Mouse (Mus musculus) right cerebral cortex, postnatal 14 days (tissue): ENCODE measurements around the gene Pnkp.
"Not testable (repeated sequence)": the region's sequence is repeated elsewhere in the genome, so short reads cannot be mapped to it uniquely, and the experiment has no call there.

ENCODE experiments used
- DNase-seq: peaks from one replicate; pipeline ENCODE4 v3.0.0; 2022

Gene Pnkp

DNA sequence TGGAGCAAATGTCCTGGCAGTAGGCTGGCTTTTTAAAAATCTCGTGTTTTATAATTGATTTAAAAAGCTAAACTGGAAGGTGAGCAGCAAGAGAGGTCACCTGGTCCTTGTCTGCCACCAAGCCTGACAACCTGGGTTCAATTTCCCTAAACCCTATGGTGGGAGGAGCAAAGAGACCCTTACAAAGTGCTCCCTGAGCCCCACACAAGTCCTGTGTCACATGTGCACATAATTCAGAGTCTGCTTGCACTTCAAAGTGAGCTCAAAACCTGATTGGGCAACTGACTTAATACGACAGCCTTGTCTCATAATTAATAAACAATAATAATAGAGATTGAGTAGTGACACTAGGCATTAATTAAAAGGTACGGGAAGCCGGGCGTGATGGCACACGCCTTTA is 13.7 kb downstream of the Pnkp start:
- no peak for DNase-seq

- DNase-seq = no peak
Measured at GRCm38 (mm10) chr7:44871181-44871580, 14.2 kb downstream of the Pnkp start.

DNA sequence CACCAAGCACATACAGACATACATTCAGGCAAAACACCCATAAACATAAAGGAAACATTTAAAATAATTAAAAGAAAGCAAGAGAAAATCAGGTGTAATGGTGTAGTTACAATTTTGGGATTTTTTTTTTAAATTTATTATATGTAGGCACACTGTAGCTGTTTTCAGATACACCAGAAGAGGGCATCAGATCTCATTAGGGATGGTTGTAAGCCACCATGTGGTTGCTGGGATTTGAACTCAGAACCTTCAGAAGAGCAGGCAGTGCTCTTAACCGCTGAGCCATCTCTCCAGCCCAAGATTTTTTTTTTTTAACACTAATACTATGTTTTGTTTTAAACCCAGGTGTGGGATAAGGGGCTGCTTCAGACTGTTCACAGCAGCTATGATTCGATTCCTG is 14.8 kb downstream of the Pnkp start:
- DNase-seq = not testable (repeated sequence)

DNA sequence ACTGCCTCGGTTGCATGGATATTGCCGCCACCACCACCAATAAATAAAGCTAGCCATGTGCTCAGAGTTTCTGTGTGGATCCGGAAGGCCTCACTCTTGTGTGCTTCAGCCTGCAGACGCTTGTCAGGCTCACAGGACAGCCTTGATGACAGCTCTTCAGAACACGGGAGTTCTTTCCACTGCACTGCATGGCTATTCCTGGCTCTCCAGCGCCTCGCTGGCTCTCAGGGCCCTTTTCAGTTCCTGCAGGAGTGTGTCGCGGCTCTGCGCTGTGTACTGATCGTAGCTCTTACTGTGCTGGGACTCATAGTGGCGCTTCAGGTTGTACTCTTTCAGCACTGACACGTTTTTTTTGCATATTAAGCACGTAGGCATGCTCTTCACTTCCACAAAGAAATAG is 20.9 kb downstream of the Pnkp start:
- no peak for DNase-seq

DNA sequence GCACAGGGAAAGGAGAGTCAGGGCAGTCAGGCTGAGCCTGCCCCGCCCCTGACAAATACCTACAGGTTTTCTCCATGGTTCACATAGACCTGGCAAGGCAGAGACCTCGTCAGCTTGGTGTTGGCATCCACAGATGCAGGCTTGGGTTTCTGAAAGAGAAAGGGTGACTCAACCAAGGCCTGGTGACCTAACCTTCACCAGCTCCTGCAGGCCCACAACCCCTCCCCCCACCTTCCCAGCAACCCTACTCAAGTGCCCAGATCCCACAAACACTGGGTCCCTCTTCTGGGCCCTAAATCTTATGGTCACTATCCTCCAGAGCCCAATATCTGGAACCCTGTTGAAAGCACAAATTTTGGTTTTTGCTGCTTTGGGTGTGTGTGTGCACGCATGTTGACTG is 26.1 kb downstream of the Pnkp start:
- no peak for DNase-seq

GRCm38 (mm10) chr7:44884637-44885036 is 27.7 kb downstream of the Pnkp start:
- DNase-seq = no peak

DNA sequence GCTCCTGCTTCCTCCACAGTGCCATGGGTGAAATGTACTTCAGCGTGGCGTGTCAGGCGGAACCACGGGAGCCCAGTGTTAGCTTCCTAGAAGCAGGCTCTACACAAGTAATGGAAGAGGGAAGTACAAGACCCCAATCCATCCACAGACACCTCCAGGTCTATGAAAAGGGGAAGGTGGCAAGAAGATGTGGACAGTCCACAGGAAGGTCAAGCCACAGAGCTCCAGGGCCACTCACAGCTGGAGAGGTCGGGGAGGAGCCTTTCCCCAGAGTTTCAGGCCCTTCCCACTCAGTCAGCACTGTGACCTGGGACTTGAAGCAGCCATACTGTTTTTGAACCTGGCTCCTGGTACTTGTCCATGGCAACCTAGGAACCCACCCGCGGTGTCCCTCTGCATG is 30.0 kb downstream of the Pnkp start:
- DNase-seq = no peak

- DNase-seq = no peak
Measured at GRCm38 (mm10) chr7:44888256-44889105, 31.5 kb downstream of the Pnkp start.

DNA sequence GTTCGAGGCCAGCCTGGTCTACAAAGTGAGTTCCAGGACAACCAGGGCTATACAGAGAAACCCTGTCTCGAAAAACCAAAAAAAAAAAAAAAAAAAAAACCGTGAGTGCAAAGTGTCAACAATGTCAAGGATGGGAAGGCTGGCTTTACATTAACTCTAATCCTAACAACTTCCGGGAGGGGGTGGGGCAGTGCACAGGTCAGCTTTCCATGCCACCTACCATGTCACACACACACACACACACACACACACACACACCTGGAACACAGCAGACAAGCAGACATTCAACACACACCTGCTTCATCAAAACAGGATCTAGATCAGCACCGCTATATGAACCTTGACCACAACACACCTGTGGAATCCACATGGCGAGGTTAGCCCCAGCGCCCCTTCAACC is 33.2 kb downstream of the Pnkp start:
- no peak for DNase-seq

GRCm38 (mm10) chr7:44890737-44891136 is 33.8 kb downstream of the Pnkp start:
- DNase-seq = no peak

DNA sequence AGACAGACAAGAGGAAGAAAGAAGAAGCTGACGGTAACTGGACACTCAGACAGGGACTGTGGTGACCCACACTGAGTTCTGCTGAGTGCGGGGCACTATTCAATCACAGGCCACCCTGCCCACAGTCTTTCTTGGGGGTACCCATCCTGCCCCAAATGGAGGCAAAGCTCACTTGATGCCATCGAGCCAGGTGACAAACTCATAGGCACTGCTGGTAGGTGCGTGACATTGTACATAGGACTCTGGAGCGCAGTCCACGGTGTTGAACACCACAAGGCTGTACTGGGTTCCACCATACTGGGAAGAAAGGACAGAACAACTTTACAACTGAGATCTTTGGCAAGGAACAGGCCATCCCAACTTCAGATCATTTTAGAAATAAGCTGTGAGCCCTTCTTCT is 34.7 kb downstream of the Pnkp start:
- DNase-seq = no peak

DNA sequence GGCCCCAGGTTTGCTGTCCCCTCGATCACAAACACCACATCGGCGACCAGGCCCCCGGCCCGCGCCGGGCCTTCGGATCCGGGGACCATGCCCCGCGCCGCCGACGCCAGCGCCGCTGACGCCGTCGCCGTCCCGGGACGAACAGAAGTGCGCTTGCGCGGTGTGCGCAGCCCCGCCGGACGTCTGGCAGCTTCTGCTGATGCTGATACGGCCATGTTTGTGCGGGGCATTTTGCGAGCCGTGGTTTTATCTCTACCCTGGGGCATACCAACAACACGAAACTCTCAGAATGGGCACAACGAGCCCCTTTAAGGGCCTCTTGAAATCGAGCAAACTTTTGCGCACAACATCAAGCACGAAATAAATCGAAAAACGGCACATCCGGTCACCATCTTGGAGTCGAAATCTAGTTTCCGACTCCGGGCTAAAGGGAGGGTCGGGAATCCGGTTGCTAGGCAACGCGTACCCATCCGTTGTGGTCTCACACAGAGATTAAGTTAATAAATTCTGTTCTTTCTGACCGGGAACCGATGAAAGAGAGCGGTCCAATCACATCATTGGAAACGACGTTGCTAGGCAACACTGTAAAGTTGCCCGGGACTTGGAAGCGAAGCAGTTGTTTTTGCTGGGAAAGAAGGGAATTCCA is 35.5 kb downstream of the Pnkp start, which contains the start of gene Med25:
Gene Med25 (minus strand): TSS at position 437 of the 646 bp plus-strand sequence.
- peak; percentile 88 for DNase-seq

DNA sequence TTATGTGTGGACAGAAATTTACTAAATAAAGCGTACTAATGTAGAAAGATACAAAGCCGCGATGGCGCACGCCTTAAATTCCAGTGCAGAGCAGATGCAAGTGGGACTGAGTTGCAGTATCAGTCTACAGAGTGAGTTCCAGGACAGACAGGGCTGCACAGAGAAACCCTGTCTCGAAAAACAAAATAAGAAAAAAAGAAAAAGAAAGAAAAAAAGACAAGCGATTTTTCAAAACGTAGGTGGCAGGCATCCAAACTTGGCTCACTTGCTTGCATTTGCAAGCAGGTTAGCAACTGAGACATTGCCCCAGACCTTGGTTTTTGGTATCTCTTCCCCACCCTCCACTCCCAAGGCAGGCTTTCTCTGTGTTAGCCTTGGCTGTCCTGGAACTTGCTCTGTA is 36.3 kb downstream of the Pnkp start:
- no peak for DNase-seq

- DNase-seq = no peak
Measured at GRCm38 (mm10) chr7:44894175-44894574, 37.2 kb downstream of the Pnkp start.

DNA sequence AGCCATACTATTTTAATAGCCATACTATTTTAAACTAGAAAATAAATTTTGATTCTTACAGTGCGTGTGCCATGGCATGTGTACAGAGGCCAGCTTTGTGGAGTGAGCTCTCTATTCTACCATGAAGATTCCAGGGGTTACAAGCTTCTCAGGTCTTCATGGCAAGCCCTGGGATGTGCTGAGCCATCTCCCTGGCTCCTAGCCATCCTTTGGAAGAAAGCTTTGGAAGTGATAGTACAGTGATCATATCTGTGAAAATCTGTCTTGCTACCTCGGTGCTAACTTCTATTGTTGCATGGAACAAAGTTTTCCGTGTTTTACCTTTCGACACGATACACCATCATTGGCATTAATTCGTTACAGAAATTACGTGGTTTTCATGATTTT is 38.3 kb downstream of the Pnkp start:
- DNase-seq = no peak

GRCm38 (mm10) chr7:44895593-44896434 is 38.9 kb downstream of the Pnkp start, which contains the start of gene Fuz:
Gene Fuz, plus strand, starts transcription at chr7:44896079.
- DNase-seq = peak; percentile 88

DNA sequence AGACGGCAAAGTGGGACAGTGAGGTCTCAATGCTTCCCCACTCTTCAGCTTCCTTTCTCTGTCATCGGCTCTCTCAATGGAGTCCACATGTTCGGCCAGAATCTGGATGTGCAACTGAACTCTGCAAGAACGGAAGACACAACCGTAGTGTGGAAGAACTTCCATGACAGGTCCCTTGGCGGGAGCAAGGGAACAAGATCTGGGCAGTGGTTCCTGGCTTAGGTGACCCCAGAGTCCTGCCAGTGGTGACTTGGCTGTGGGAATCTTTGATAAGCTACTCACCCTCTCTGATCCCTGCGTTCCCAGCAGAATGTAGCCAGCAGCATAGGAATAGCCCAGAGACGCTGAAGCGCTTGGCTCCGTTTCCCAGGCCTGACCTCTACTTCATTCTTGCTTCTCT is 39.6 kb downstream of the Pnkp start:
- no peak for DNase-seq

DNA sequence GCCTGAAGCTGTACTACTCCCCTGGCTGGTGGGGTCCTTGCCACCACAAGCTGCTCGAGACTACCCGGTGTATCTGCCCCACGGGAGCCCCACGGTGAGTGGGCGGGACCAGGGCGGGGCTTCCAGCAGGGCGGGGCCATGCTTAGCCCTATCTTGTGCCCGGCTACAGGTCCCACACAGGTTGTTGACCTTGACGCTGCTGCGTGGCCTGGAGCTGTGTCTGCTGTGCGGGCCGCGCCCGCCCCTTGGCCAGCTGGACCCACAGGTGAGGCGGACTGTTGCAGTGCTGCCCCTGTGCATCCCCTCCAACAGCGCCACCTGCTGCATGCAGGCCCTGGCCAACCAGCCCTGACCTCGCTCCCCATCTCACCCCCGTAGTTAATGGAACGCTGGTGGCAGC is 41.7 kb downstream of the Pnkp start:
- peak; percentile 38 for DNase-seq

- DNase-seq = no peak
Measured at GRCm38 (mm10) chr7:44900632-44901031, 43.7 kb downstream of the Pnkp start.

GRCm38 (mm10) chr7:44901230-44901722 is 44.3 kb downstream of the Pnkp start:
- peak; percentile 37 for DNase-seq

DNA sequence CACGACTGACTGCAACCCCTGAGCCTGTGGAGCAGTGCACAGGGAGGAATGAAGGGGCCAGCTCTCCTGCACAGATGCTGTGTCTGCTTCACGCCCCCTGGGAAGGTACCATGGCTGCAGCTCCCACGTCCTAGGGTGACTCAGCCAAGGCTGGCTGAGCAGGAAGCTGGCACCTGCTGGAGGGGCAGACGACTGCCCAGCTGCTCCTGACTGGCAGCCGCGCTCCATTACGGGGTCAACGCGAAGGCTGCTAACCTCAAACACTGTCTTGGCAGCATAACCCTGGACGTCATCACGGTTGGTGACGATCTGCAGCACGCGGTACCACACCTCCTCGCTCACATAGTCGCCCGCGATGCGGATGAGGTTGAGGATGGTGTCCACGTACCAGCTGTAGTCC is 48.5 kb downstream of the Pnkp start:
- DNase-seq = no peak

- DNase-seq = no peak
Measured at GRCm38 (mm10) chr7:44908706-44909476, 52.0 kb downstream of the Pnkp start.
